Mouse (Mus musculus): Measurements from ENCODE around the gene Bmp8b. TPM values are rescaled to one million over a fixed set of nuclear protein-coding genes. Genes with fewer than 3 reads are reported as not detected.

Gene Bmp8b
- polyA plus RNA-seq, 3 experiments from 2014 or later = not detected

Other genes starting within 250 kb of the Bmp8b start
- 100 to 1,000 TPM; 303 to 446 (median 377) TPM for gene Cap1, start 219.1 kb upstream of the Bmp8b start, polyA plus RNA-seq (2017; shearing (Covaris generic))
- 1 to 10 TPM in 2 of 3 experiments, under 1 TPM in 1; 0.68 to 1.5 (median 1.3) TPM for gene Mfsd2a, start 144.0 kb upstream of the Bmp8b start, polyA plus RNA-seq (2017; shearing (Covaris generic))
- gene Mycl, start 109.5 kb upstream of the Bmp8b start, polyA plus RNA-seq (2017; shearing (Covaris generic)) = not detected
- gene Trit1, start 88.6 kb upstream of the Bmp8b start, polyA plus RNA-seq (2017; shearing (Covaris generic)) = 10 to 100 TPM; 10.7 to 20.6 (median 19.9) TPM
- not detected for gene Oxct2b, start 11.1 kb downstream of the Bmp8b start, polyA plus RNA-seq (2017; shearing (Covaris generic))
- 100 to 1,000 TPM in 1 of 3 experiments, 10 to 100 TPM in 2; 68.9 to 105 (median 92.0) TPM for gene Ppie, start 34.8 kb downstream of the Bmp8b start, polyA plus RNA-seq (2017; shearing (Covaris generic))
- not detected for gene Hpcal4, start 78.1 kb downstream of the Bmp8b start, polyA plus RNA-seq (2017; shearing (Covaris generic))
- not detected for gene Nt5c1a, start 96.3 kb downstream of the Bmp8b start, polyA plus RNA-seq (2017; shearing (Covaris generic))
- gene Heyl, start 128.4 kb downstream of the Bmp8b start, polyA plus RNA-seq (2017; shearing (Covaris generic)) = under 1 TPM in 1 of 3 experiments, not detected in 2; 0.10 TPM
- 10 to 100 TPM; 13.5 to 18.7 (median 14.7) TPM for gene Pabpc4, start 157.2 kb downstream of the Bmp8b start, polyA plus RNA-seq (2017; shearing (Covaris generic))
- gene Oxct2a, start 218.5 kb downstream of the Bmp8b start, polyA plus RNA-seq (2017; shearing (Covaris generic)) = not detected
- gene Bmp8a, start 238.1 kb downstream of the Bmp8b start, polyA plus RNA-seq (2017; shearing (Covaris generic)) = not detected

Data from inflammation-experienced regulatory T-cells, adult 6 months (primary cell).